Mouse (Mus musculus): ENCODE measurements around the gene Usf2. TPM values are rescaled to one million over a fixed set of nuclear protein-coding genes. Genes with fewer than 3 reads are reported as not detected.

Usf2 gene
- 12.4 TPM in 2 replicates for polyA plus RNA-seq (2015; fragmentation: Nextera tagmentation; extraction: Ambion mirVana)

GRCm38 (mm10) chr7:30956756-30957366 lies at the start of gene Usf2:
TSS of gene Usf2 (minus strand) at chr7:30956803.
- H3K27me3 ChIP-seq = no peaks in the 10 kb centered on the region
- H3K4me3 ChIP-seq (replicated peaks) = peak within 1 kb of the TSS; percentile 96
- H3K4me2 ChIP-seq = peak within 1 kb of the TSS; percentile 93
- WGBS (ENCODE audit: insufficient replicate concordance) = under 1% methylated on average over 62 of the region's 82 CpGs
- H3K9me3 ChIP-seq (replicated peaks) = no peaks in the 10 kb centered on the region
- peak within 1 kb of the TSS; percentile 93 for H3K27ac ChIP-seq (replicated peaks)
- peak within 1 kb of the TSS; percentile 98 for H3K9ac ChIP-seq
- peak; percentile 19 for ATAC-seq (ENCODE audit: insufficient read depth)
- peaks cover 50% of the 10 kb centered on the region for H3K36me3 ChIP-seq (replicated peaks)
- H3K4me1 ChIP-seq (replicated peaks) = peaks cover 51% of the 10 kb centered on the region

- Histone ChIP-seq H3K4me3 (replicated peaks) (no peak overlapping the region), H3K4me2 (no peak overlapping the region), H3K27ac (replicated peaks) (peak overlapping the region; percentile 46; the same call in 1 of the 2 replicates), H3K9ac (no peak overlapping the region), H3K27me3 (no peaks in the 10 kb centered on the region), H3K4me1 (replicated peaks) (0 out of 2 replicates have a peak, but pooled peaks cover 3% of the 10 kb centered on the region), H3K36me3 (replicated peaks) (no peaks in the 10 kb centered on the region), H3K9me3 (replicated peaks) (no peaks in the 10 kb centered on the region)
- peak; percentile 63 for ATAC-seq (ENCODE audit: insufficient read depth)
- 10% methylated on average over 8 of the region's 8 CpGs for WGBS (ENCODE audit: insufficient replicate concordance)
These were observed 46.0 kb upstream of the Usf2 start for GRCm38 (mm10) chr7:31002650-31003049.

- H3K9ac ChIP-seq = no peak overlapping the region
- H3K4me3 ChIP-seq (replicated peaks) = no peak overlapping the region
- no peak overlapping the region for H3K4me2 ChIP-seq
- H3K9me3 ChIP-seq (replicated peaks) = no peaks in the 10 kb centered on the region
- no peak overlapping the region for H3K27ac ChIP-seq (replicated peaks)
- no peaks in the 10 kb centered on the region for H3K27me3 ChIP-seq
- peak; percentile 22; the same call in 1 of the 2 replicates for ATAC-seq (ENCODE audit: insufficient read depth)
- H3K4me1 ChIP-seq (replicated peaks) = 0 out of 2 replicates have a peak, but pooled peaks cover 3% of the 10 kb centered on the region
- no peaks in the 10 kb centered on the region for H3K36me3 ChIP-seq (replicated peaks)
- WGBS (ENCODE audit: insufficient replicate concordance) = 12% methylated on average over 7 of the region's 7 CpGs
These were observed 44.0 kb upstream of the Usf2 start for GRCm38 (mm10) chr7:31000505-31001020.

- no peak overlapping the region for H3K27ac ChIP-seq (replicated peaks)
- 83% methylated on average over 2 of the region's 2 CpGs for WGBS (ENCODE audit: insufficient replicate concordance)
- no peak overlapping the region for H3K9ac ChIP-seq
- 0 out of 2 replicates have a peak, but pooled peaks cover 3% of the 10 kb centered on the region for H3K4me1 ChIP-seq (replicated peaks)
- no peaks in the 10 kb centered on the region for H3K9me3 ChIP-seq (replicated peaks)
- H3K27me3 ChIP-seq = no peaks in the 10 kb centered on the region
- H3K36me3 ChIP-seq (replicated peaks) = no peaks in the 10 kb centered on the region
- no peak for ATAC-seq (ENCODE audit: insufficient read depth)
- no peak overlapping the region for H3K4me2 ChIP-seq
- no peak overlapping the region for H3K4me3 ChIP-seq (replicated peaks)
These were observed 39.9 kb upstream of the Usf2 start for GRCm38 (mm10) chr7:30996491-30996890.

GRCm38 (mm10) chr7:30993986-30994385 lies 37.4 kb upstream of the Usf2 start:
- no peak overlapping the region for H3K27ac ChIP-seq (replicated peaks)
- no peak overlapping the region for H3K4me2 ChIP-seq
- H3K9me3 ChIP-seq (replicated peaks) = no peaks in the 10 kb centered on the region
- ATAC-seq (ENCODE audit: insufficient read depth) = no peak
- no peaks in the 10 kb centered on the region for H3K4me1 ChIP-seq (replicated peaks)
- H3K36me3 ChIP-seq (replicated peaks) = no peaks in the 10 kb centered on the region
- no peak overlapping the region for H3K9ac ChIP-seq
- H3K27me3 ChIP-seq = no peaks in the 10 kb centered on the region
- 74% methylated on average over 5 of the region's 5 CpGs for WGBS (ENCODE audit: insufficient replicate concordance)
- no peak overlapping the region for H3K4me3 ChIP-seq (replicated peaks)

GRCm38 (mm10) chr7:30992148-30992547 lies 35.5 kb upstream of the Usf2 start:
- Histone ChIP-seq H3K4me1 (replicated peaks) (no peaks in the 10 kb centered on the region), H3K4me3 (replicated peaks) (no peak overlapping the region), H3K4me2 (no peak overlapping the region), H3K27me3 (no peaks in the 10 kb centered on the region), H3K27ac (replicated peaks) (no peak overlapping the region), H3K9me3 (replicated peaks) (no peaks in the 10 kb centered on the region), H3K9ac (no peak overlapping the region), H3K36me3 (replicated peaks) (no peaks in the 10 kb centered on the region)
- WGBS (ENCODE audit: insufficient replicate concordance) = 62% methylated on average over 5 of the region's 5 CpGs
- no peak for ATAC-seq (ENCODE audit: insufficient read depth)

GRCm38 (mm10) chr7:30988519-30989162 lies 32.0 kb upstream of the Usf2 start:
- Histone ChIP-seq H3K4me2 (no peak overlapping the region), H3K36me3 (replicated peaks) (no peaks in the 10 kb centered on the region), H3K9me3 (replicated peaks) (no peaks in the 10 kb centered on the region), H3K4me1 (replicated peaks) (no peaks in the 10 kb centered on the region), H3K9ac (no peak overlapping the region), H3K27ac (replicated peaks) (no peak overlapping the region), H3K27me3 (no peaks in the 10 kb centered on the region), H3K4me3 (replicated peaks) (no peak overlapping the region)
- 61% methylated on average over 4 of the region's 4 CpGs for WGBS (ENCODE audit: insufficient replicate concordance)
- no peak; the same call in 1 of the 2 replicates for ATAC-seq (ENCODE audit: insufficient read depth)

GRCm38 (mm10) chr7:30985357-30985756 lies 28.8 kb upstream of the Usf2 start:
- Histone ChIP-seq H3K9ac (no peak overlapping the region), H3K27me3 (no peaks in the 10 kb centered on the region), H3K9me3 (replicated peaks) (no peaks in the 10 kb centered on the region), H3K4me1 (replicated peaks) (no peaks in the 10 kb centered on the region), H3K4me2 (no peak overlapping the region), H3K36me3 (replicated peaks) (no peaks in the 10 kb centered on the region), H3K27ac (replicated peaks) (no peak overlapping the region), H3K4me3 (replicated peaks) (no peak overlapping the region)
- no peak for ATAC-seq (ENCODE audit: insufficient read depth)
- 62% methylated on average over 9 of the region's 9 CpGs for WGBS (ENCODE audit: insufficient replicate concordance)

- no peaks in the 10 kb centered on the region for H3K9me3 ChIP-seq (replicated peaks)
- 71% methylated on average over 4 of the region's 4 CpGs for WGBS (ENCODE audit: insufficient replicate concordance)
- H3K27ac ChIP-seq (replicated peaks) = no peak overlapping the region
- H3K9ac ChIP-seq = no peak overlapping the region
- no peaks in the 10 kb centered on the region for H3K27me3 ChIP-seq
- no peak for ATAC-seq (ENCODE audit: insufficient read depth)
- no peaks in the 10 kb centered on the region for H3K4me1 ChIP-seq (replicated peaks)
- H3K36me3 ChIP-seq (replicated peaks) = no peaks in the 10 kb centered on the region
- no peak overlapping the region for H3K4me3 ChIP-seq (replicated peaks)
- no peak overlapping the region for H3K4me2 ChIP-seq
These were observed 25.1 kb upstream of the Usf2 start for GRCm38 (mm10) chr7:30981703-30982102.

GRCm38 (mm10) chr7:30973501-30974289 lies 17.1 kb upstream of the Usf2 start, which contains the start of gene Fam187b:
TSS of gene Fam187b (plus strand) at chr7:30973790.
- ATAC-seq (ENCODE audit: insufficient read depth) = peak; percentile 81
- under 1% methylated on average over 37 of the region's 37 CpGs for WGBS (ENCODE audit: insufficient replicate concordance)
- no peaks in the 10 kb centered on the region for H3K36me3 ChIP-seq (replicated peaks)
- no peaks in the 10 kb centered on the region for H3K9me3 ChIP-seq (replicated peaks)
- peak within 1 kb of the TSS; percentile 40; the same call in 1 of the 2 replicates for H3K9ac ChIP-seq
- 0 out of 2 replicates have a peak, but pooled peaks cover 14% of the 10 kb centered on the region for H3K4me1 ChIP-seq (replicated peaks)
- peak within 1 kb of the TSS; percentile 63 for H3K4me2 ChIP-seq
- peak within 1 kb of the TSS; percentile 78 for H3K27ac ChIP-seq (replicated peaks)
- peaks cover 27% of the 10 kb centered on the region for H3K27me3 ChIP-seq
- peak within 1 kb of the TSS; percentile 54 for H3K4me3 ChIP-seq (replicated peaks)

- WGBS (ENCODE audit: insufficient replicate concordance) = 2% methylated on average over 19 of the region's 19 CpGs
- Histone ChIP-seq H3K4me1 (replicated peaks) (0 out of 2 replicates have a peak, but pooled peaks cover 14% of the 10 kb centered on the region), H3K36me3 (replicated peaks) (no peaks in the 10 kb centered on the region), H3K4me2 (peak within 1 kb of the TSS; percentile 63), H3K9ac (peak within 1 kb of the TSS; percentile 40; the same call in 1 of the 2 replicates), H3K27me3 (peaks cover 27% of the 10 kb centered on the region), H3K9me3 (replicated peaks) (no peaks in the 10 kb centered on the region), H3K27ac (replicated peaks) (peak within 1 kb of the TSS; percentile 78), H3K4me3 (replicated peaks) (peak within 1 kb of the TSS; percentile 54)
- ATAC-seq (ENCODE audit: insufficient read depth) = peak; percentile 81; the same call in 1 of the 2 replicates
These were observed 16.6 kb upstream of the Usf2 start, which contains the start of gene Lsr for GRCm38 (mm10) chr7:30973251-30973500. TSS of gene Lsr (minus strand) at chr7:30973464.
